Mouse (Mus musculus) embryonic facial prominence, embryonic 12.5 days (tissue): Measurements from ENCODE around the gene Lmtk2. TPM values are rescaled to one million over a fixed set of nuclear protein-coding genes. Genes with fewer than 3 reads are reported as not detected.

Experiments used
- ATAC-seq: fragments of 200-750 bp; cut with Nextera tagmentation; 2 replicates; pipeline ENCODE4 v1.8.0; 2017; ENCODE audit not compliant: insufficient number of reproducible peaks, insufficient read depth, low FRiP score, low TSS enrichment
- H3K27ac ChIP-seq: fragments of 300-500 bp; sonication (generic); 2 replicates; pipeline ENCODE4 v1.5.1; 2016; ENCODE audit warnings: mild to moderate bottlenecking
- H3K27me3 ChIP-seq: fragments of 300-500 bp; sonication (generic); 2 replicates; pipeline ENCODE4 v1.6.1; 2016; ENCODE audit warnings: mild to moderate bottlenecking, moderate library complexity
- H3K36me3 ChIP-seq: fragments of 300-500 bp; sonication (generic); 2 replicates; pipeline ENCODE4 v1.6.1; 2016; ENCODE audit warnings: mild to moderate bottlenecking
- H3K4me1 ChIP-seq: fragments of 300-500 bp; sonication (generic); 2 replicates; pipeline ENCODE4 v1.6.1; 2016
- H3K4me2 ChIP-seq: fragments of 300-500 bp; sonication (generic); replicated peaks from 2 replicates; pipeline ENCODE4 v1.6.1; 2016; ENCODE audit warnings: mild to moderate bottlenecking, moderate library complexity
- H3K4me3 ChIP-seq: fragments of 300-500 bp; sonication (generic); 2 replicates; pipeline ENCODE4 v1.5.1; 2016; ENCODE audit warnings: mild to moderate bottlenecking
- H3K9ac ChIP-seq: fragments of 300-500 bp; sonication (generic); 2 replicates; pipeline ENCODE4 v1.6.1; 2016; ENCODE audit warnings: mild to moderate bottlenecking, moderate library complexity
- H3K9me3 ChIP-seq: fragments of 300-500 bp; sonication (generic); 2 replicates; pipeline ENCODE4 v1.6.1; 2016; ENCODE audit warnings: mild to moderate bottlenecking, moderate library complexity
- WGBS: fragments of 180-500 bp; shearing (Covaris S2); methylation state at CpG from one replicate; pipeline ENCODE4 v1.1.7; 2016; 5-methylcytosine and 5-hydroxymethylcytosine counted together
- polyA plus RNA-seq: library from polyadenylated mRNA; unstranded; fragments of >200 nt; fragmentation: Nextera tagmentation; extraction: Ambion mirVana; gene quantifications from 2 replicates; pipeline ENCODE4 v1.2.1, GENCODE M21; 2016

Gene Lmtk2
- 5.3 and 5.6 TPM in 2 replicates for polyA plus RNA-seq

DNA sequence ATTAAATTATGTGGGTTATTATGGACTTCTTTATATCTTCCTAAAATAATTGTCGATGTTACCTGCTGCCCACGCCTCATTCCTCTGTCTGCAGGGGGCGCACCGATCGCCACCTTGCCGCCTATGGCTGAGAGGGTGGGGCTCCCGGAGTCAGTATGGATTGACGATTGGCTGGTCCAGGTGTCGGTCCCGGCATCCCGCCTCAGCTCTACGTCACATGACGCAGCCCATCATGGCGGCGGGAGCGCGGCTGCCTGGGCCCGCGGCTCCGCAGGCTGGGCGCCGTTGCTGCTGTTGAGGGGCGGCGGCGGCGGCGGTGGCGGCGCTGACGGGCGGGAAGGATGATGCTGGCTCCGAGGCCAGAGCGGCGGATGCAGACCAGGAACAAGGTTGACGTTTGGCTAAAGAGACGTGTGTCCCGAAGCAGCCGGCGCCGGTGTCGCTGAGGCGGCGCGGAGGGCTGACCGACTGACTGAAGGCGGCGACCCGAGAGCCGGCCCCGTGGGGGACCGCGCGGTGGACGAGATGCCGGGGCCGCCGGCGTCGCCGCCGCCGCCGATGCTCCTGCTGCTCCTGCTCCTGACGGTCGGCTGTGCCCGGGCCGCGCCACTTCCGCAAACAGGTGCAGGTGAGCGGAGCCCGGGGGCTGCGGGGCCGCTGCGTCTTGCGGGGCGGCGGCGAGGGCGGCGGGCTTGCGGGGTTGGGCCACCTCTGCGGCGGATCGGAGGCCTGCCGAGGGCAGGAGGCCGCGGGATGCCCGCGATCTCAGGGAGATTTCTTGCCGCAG lies at the start of gene Lmtk2:
TSS of gene Lmtk2 (plus strand) at position 288 of the 787 bp plus-strand sequence.
- no peaks in the 10 kb centered on the region for H3K27me3 ChIP-seq
- peak within 1 kb of the TSS; percentile 70 for H3K27ac ChIP-seq
- no peaks in the 10 kb centered on the region for H3K36me3 ChIP-seq
- H3K4me1 ChIP-seq: peaks cover 4% of the 10 kb centered on the region; the same call in 1 of the 2 replicates
- H3K9ac ChIP-seq: peak within 1 kb of the TSS; percentile 90
- peak; percentile 98 for ATAC-seq
- H3K4me2 ChIP-seq: peak within 1 kb of the TSS; percentile 79
- peak within 1 kb of the TSS; percentile 99 for H3K4me3 ChIP-seq
- H3K9me3 ChIP-seq: no peaks in the 10 kb centered on the region
- under 1% methylated on average over 82 of the region's 90 CpGs for WGBS

DNA sequence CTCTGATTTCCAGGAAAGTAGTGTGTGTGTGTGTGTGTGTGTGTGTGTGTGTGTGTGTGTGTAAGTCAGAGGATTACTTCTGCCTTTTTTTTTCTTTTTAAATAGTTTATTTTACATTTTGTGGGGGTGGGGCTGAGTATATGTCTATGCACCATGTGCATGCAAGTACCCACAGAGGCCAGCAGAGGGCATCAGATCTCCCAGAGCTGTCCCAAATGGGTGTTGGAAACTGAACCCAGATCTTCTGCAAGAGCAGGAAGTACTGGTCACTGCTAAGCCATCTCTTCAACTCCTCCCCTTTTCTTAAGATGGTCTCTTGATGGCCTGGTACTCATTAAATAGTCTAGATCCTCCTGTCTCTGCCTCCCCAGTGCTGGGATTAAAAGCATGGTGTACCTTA lies 49.0 kb upstream of the Lmtk2 start:
- Histone ChIP-seq H3K27ac (no peak overlapping the region), H3K9ac (no peak overlapping the region)

DNA sequence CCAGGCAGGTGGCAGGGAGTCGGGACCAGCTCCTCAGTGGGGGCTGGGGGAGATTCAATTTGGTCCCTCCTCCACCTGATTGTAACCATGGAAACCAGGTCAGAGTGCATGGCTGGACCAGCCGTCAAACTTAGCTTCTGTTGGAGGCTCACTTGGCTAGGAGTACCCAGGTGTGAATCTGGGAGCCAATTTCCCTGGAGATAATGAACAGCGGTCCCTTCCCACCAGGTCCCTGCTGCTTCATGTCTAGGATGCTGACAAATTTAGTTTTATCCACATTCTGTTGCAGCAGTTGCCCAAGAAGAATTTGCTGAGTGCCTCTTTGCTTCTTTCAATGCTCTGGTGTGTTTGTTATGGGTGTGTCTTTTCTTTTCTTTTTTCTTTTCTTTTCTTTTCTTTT lies 46.8 kb upstream of the Lmtk2 start:
- Histone ChIP-seq H3K36me3 (no peaks in the 10 kb centered on the region), H3K4me1 (no peaks in the 10 kb centered on the region), H3K4me2 (no peak overlapping the region), H3K27ac (no peak overlapping the region), H3K9me3 (no peaks in the 10 kb centered on the region), H3K4me3 (no peak overlapping the region), H3K27me3 (no peaks in the 10 kb centered on the region), H3K9ac (no peak overlapping the region)
- no peak for ATAC-seq
- 51% methylated on average over 3 of the region's 3 CpGs for WGBS

More for the DNA sequence above, 49.0 kb upstream of the Lmtk2 start:
- H3K4me3 ChIP-seq: no peak overlapping the region
- no peaks in the 10 kb centered on the region for H3K4me1 ChIP-seq
- no peak overlapping the region for H3K4me2 ChIP-seq
- H3K9me3 ChIP-seq: no peaks in the 10 kb centered on the region
- no peaks in the 10 kb centered on the region for H3K27me3 ChIP-seq
- ATAC-seq: no peak
- no peaks in the 10 kb centered on the region for H3K36me3 ChIP-seq

DNA sequence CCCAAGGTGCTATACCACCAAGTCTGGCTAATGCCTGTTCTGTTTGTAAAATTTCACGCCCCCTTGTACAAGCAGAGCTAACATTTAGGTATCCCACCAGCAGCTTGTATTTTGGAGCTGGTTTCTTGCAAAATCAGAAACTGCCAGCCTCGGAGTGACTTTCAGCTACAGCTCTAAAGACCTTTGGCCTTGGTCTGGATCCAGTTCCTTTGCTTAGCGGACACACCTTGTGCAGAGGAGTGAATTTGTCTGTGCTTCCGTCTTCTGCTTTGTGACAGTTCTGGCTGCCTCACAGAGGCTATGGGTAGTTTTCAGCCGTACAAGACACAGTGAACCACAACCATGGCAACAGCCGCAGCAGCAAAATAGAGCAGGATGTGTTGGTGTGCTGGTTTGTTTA lies 45.9 kb upstream of the Lmtk2 start:
- Histone ChIP-seq H3K4me2 (no peak overlapping the region), H3K27ac (no peak overlapping the region), H3K9me3 (no peaks in the 10 kb centered on the region), H3K27me3 (no peaks in the 10 kb centered on the region), H3K36me3 (no peaks in the 10 kb centered on the region), H3K4me3 (no peak overlapping the region), H3K9ac (no peak overlapping the region), H3K4me1 (no peaks in the 10 kb centered on the region)
- WGBS: 93% methylated on average over 6 of the region's 6 CpGs
- no peak for ATAC-seq

DNA sequence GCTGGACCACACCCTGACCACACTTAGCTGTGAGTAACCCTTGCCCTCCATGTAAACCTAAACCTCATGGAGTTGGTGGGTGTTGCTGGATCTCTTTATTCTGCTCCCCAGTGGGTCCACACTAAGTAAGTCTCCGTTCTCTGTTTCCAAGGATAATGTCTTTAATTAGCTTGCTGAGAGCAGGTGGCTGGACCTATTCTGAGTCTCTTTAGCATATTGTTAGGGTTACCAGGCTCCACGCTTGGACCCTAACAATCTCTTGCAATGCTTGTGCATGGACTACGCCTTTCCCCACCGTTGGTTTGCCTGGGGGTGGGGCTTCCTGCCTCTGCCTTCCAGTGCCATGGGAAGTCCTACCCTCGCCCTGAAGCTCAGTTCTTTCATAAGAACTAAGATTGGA lies 36.1 kb upstream of the Lmtk2 start:
- Histone ChIP-seq H3K27me3 (no peaks in the 10 kb centered on the region), H3K4me3 (no peak overlapping the region), H3K27ac (no peak overlapping the region), H3K4me2 (no peak overlapping the region), H3K9ac (no peak overlapping the region), H3K4me1 (no peaks in the 10 kb centered on the region), H3K9me3 (0 out of 2 replicates have a peak, but pooled peaks cover 3% of the 10 kb centered on the region), H3K36me3 (no peaks in the 10 kb centered on the region)
- WGBS: 70% methylated on average over 5 of the region's 5 CpGs
- no peak for ATAC-seq

DNA sequence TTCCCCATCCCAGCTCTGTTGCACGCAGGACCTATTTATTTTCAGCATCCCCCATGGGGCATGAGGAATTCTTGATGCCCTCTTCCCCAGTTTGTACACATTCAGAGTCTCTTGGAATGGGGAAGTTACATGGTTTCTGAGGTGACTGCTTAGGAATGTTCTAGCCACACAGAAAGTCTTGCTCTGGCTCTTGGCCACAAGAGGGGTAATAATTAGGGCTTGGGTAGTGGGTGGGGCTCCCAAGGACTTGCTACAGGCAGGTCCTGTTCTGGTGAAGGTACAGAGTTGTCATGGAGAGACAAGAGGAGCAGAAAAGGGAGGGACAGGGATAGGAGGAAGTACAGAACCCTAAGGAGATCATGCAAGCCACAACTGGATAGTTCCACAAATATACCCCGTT lies 34.2 kb upstream of the Lmtk2 start:
- Histone ChIP-seq H3K4me1 (no peaks in the 10 kb centered on the region), H3K36me3 (no peaks in the 10 kb centered on the region), H3K4me3 (no peak overlapping the region), H3K9ac (no peak overlapping the region), H3K9me3 (0 out of 2 replicates have a peak, but pooled peaks cover 3% of the 10 kb centered on the region), H3K27me3 (no peaks in the 10 kb centered on the region), H3K4me2 (no peak overlapping the region), H3K27ac (no peak overlapping the region)
- no peak for ATAC-seq
- WGBS: 88% methylated on average over 2 of the region's 2 CpGs

DNA sequence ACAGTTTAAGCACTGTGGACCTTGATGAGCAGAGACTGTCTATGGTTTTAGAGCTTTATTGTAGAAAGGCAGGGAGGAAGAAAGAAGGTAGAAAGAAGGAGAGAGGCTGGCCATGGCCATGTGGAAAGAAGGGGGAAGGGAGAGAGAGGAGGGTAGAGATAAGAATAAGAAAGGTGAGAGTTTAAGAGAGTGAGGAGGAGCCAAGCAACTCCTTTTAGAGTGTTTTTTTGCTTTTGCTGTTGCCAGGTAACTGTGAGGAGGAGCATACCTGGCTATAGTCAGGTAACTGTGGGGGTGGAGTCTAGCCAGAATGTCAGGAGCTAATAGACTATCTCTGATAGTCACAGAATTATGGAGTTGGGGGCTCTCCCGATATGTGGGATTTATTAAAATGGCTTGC lies 30.2 kb upstream of the Lmtk2 start:
- H3K4me3 ChIP-seq: no peak overlapping the region

DNA sequence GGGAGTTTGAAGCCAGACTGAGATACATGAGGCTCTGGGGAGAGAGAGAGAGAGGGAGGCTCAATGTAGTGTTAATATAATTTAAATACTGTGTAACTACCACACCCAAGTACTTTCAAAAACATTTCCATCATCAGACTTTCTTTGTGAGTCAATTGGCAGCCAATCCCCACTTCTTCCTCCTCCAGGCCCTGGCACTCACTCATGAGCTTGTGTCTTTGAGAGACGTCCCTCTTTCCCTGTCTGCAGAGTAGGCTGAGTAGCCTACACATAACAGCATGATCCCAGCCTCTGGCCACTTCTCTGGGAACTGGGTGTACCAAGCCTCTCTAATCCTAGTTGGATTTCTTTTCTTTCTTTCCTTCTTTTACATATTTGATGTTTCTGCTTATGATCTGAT lies 29.0 kb upstream of the Lmtk2 start:
- 0 out of 2 replicates have a peak, but pooled peaks cover 3% of the 10 kb centered on the region for H3K9me3 ChIP-seq
- WGBS: 46% methylated on average over 1 of the region's 1 CpGs

More for the DNA sequence above, 30.2 kb upstream of the Lmtk2 start:
- 0 out of 2 replicates have a peak, but pooled peaks cover 3% of the 10 kb centered on the region for H3K9me3 ChIP-seq
- no peak for ATAC-seq
- no peaks in the 10 kb centered on the region for H3K4me1 ChIP-seq
- WGBS: 91% methylated on average over 1 of the region's 1 CpGs
- H3K36me3 ChIP-seq: no peaks in the 10 kb centered on the region
- no peaks in the 10 kb centered on the region for H3K27me3 ChIP-seq
- no peak overlapping the region for H3K27ac ChIP-seq
- H3K9ac ChIP-seq: no peak overlapping the region
- no peak overlapping the region for H3K4me2 ChIP-seq

DNA sequence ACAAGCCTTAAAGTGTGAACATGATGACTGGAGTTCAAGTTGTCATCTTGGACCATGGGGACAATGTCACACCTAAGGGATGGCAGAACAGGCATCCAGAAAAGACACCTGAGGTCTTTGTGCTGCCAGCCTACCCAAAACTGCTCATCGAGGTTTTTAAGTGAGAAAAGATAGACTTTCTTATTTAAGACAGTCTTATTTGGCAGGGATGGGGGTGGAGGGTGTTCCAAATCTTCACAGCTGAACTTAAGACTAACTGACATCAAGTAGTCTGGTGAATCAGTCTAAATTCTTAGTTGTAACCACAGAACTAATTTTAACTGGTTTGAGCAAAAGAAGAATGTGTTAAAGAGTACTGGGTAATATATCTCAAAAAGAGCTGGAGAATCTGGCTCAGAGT lies 22.7 kb upstream of the Lmtk2 start:
- Histone ChIP-seq H3K36me3 (no peaks in the 10 kb centered on the region), H3K9ac (no peak overlapping the region), H3K27ac (no peak overlapping the region), H3K27me3 (no peaks in the 10 kb centered on the region), H3K9me3 (no peaks in the 10 kb centered on the region), H3K4me3 (no peak overlapping the region), H3K4me1 (no peaks in the 10 kb centered on the region), H3K4me2 (no peak overlapping the region)
- 67% methylated on average over 1 of the region's 1 CpGs for WGBS
- no peak for ATAC-seq

More for the DNA sequence above, 29.0 kb upstream of the Lmtk2 start:
- ATAC-seq: no peak
- H3K4me2 ChIP-seq: no peak overlapping the region
- no peak overlapping the region for H3K4me3 ChIP-seq
- H3K27ac ChIP-seq: no peak overlapping the region
- no peaks in the 10 kb centered on the region for H3K27me3 ChIP-seq
- no peaks in the 10 kb centered on the region for H3K36me3 ChIP-seq
- no peaks in the 10 kb centered on the region for H3K4me1 ChIP-seq
- H3K9ac ChIP-seq: no peak overlapping the region

DNA sequence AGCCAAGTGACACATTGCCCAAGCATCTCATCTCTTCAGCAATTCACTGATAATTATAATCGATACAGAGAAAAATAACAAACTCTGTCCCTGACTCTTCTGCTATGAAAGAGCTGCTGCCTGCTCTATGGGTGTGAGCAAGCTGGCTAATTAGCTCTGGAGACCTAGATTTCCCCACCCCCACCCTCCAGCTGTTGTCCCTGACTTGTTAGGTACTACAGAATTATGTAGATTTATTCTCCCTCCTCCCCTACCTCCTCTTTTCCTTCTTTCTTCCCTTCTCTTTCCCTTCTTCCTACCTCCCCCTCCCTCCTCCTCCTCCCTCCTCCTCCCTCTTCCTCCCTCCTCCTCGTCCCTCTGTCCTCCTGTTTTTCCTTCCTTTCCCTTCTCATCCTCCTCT lies 19.4 kb upstream of the Lmtk2 start:
- no peaks in the 10 kb centered on the region for H3K27me3 ChIP-seq
- H3K9ac ChIP-seq: no peak overlapping the region
- no peak for ATAC-seq
- H3K4me3 ChIP-seq: no peak overlapping the region
- H3K4me2 ChIP-seq: no peak overlapping the region
- H3K9me3 ChIP-seq: no peaks in the 10 kb centered on the region
- no peaks in the 10 kb centered on the region for H3K36me3 ChIP-seq
- WGBS: 63% methylated on average over 2 of the region's 2 CpGs
- no peaks in the 10 kb centered on the region for H3K4me1 ChIP-seq
- no peak overlapping the region for H3K27ac ChIP-seq

DNA sequence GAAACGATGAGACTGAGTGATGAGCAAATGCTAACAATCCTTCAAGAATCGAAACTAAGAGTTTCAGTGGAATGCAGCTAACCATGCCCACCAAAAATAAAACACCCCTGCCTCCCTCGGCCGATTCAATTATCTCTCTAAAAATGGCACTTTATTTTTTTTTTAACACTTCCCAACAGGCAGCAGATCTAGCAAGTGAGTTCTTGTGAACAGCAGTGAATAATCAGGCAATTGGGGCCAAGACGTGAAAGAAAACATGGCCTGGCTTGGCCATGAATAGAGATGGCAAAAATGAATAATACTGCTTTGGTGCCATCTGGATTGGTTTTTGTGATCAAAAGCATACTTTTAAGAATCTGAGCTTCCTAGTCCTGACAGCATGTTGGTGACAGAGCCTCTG lies 18.2 kb upstream of the Lmtk2 start:
- Histone ChIP-seq H3K27ac (no peak overlapping the region), H3K27me3 (no peaks in the 10 kb centered on the region), H3K36me3 (no peaks in the 10 kb centered on the region), H3K9ac (no peak overlapping the region), H3K4me3 (no peak overlapping the region), H3K4me2 (no peak overlapping the region), H3K9me3 (no peaks in the 10 kb centered on the region), H3K4me1 (no peaks in the 10 kb centered on the region)
- ATAC-seq: no peak
- 82% methylated on average over 5 of the region's 5 CpGs for WGBS

DNA sequence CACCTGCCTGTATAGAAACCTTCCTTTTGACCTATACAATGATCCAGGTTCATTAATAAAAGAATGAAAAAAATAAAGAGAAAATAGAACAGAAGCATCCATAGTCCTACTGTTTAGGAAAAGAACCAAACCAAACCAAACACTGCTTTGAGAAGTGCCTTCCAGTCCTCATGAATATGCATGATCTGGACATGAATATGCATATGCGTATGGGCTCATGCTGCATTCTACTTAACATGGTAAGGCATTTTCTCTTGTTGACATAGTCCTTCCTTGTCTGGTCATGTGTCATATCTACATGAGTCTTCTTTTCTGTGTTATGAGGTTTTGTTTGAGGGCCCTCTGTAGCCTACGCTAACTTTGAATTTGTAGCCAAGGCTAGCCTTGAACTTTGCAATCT lies 16.7 kb upstream of the Lmtk2 start:
- no peak overlapping the region for H3K4me2 ChIP-seq
- H3K9ac ChIP-seq: no peak overlapping the region
- ATAC-seq: no peak
- H3K36me3 ChIP-seq: no peaks in the 10 kb centered on the region
- H3K9me3 ChIP-seq: no peaks in the 10 kb centered on the region
- H3K4me3 ChIP-seq: no peak overlapping the region
- whole genome bisulfite sequencing: 96% methylated on average over 2 of the region's 2 CpGs
- no peaks in the 10 kb centered on the region for H3K27me3 ChIP-seq
- H3K27ac ChIP-seq: no peak overlapping the region
- H3K4me1 ChIP-seq: no peaks in the 10 kb centered on the region
